Mouse (Mus musculus) activated CD4-positive, CD25-positive, alpha-beta regulatory T cell, adult 4 months (primary cell): ENCODE data around the gene Pex10. TPM values are rescaled to one million over a fixed set of nuclear protein-coding genes. Genes with fewer than 3 reads are reported as not detected.
"Not testable (repeated sequence)": the region's sequence is repeated elsewhere in the genome, so short reads cannot be mapped to it uniquely, and the experiment has no call there.

ENCODE experiments used
- ATAC-seq: one replicate; pipeline ENCODE4 v1.8.0; 2017
- polyA plus RNA-seq, 2 experiments: library from polyadenylated mRNA; unstranded; fragments of 100-300 nt; shearing (Covaris generic); gene quantifications; one replicate each; pipeline ENCODE4 v1.2.1; 2017

The Pex10 gene
- polyA plus RNA-seq, 2 experiments from 2014 or later: 5.6 to 8.6 TPM

DNA sequence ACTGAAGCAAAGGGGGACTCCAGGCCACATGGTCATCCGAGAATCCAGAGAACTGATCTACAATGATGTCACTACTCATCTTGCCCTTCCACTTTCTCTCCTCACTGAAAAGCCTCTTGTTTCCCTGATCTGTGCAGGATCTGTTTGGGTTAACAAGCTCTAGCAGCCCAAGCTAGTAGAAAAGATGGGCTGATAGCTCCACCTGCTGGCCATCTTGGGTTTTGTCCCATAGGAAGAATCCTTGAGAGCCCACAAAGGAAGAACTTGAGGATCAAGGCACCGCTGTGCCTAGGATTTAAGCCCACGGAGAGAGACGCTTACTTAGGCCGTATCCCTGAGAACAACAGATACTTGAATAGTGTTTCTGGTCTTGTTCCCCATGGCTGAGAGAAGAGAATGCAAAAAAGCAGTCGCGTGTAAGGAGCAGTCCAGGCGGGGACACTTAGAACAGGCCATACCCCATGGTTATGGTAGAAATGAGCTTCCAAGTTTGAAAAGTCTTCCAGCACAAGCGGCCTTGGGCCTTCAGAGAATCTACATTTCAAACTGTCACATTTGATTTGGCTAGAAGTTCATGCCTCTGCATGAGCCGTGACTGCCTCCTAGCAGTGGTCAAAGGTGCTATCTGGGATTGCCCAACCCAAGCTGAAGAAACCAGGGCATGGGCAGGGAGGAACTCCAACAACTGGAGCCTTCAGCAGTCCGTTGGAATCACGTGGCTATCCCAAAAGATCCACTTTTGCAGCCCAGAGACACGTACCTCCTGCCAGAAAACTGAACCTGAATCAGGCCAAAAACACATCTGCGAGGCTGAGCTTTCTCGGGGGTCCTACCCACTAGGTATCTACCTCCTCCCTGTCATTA is 614 bp upstream of the Pex10 start:
- ATAC-seq: peak; percentile 33

DNA sequence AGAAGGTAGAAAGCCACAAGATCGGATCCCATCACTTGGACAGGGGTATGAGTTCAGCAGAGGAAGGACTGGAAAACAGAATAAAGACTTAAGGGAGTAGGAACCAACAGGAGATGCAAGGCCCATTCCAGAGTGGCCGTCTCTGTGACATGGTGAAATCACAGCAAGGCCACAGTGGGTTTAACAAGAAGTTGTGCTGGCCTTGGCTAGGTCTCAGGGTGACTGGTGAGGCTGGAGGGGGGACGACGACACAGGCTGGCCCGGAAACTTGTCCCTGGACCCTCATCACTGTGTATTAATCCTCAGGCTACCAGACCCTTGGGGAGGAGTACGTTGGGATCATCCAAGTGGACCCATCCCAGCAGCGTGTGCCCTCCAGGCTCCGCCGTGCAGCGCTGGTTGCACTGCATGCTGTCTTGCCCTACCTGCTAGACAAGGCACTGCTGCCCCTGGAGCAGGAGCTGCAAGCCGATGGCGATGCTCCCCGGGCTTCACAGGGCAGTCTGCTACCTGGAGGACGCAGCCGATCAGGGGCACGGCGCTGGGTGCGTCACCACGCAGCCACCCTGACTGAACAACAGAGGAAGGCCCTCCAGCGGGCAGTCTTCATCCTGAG is 1.6 kb downstream of the Pex10 start:
- no peak for ATAC-seq

DNA sequence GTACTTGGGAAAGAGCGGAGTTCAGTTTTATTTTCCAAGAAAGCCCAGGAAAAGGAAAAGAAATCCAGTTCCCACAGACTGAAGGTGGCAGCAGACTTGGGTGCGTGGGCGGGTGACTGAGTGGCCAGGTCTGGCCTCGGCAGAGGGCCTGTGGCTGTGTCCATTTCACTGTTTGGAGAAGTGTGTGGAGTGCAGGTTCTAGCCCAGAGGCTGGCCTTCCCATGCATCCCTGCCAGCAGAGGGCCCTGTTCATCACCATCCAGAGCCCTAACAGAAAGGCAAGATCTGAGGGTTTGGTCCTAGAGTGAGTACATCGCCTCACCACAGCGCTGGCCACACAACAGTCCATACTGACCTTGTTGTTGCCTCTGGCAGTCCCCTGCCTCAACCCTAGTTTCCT is 2.4 kb downstream of the Pex10 start:
- ATAC-seq: no peak

DNA sequence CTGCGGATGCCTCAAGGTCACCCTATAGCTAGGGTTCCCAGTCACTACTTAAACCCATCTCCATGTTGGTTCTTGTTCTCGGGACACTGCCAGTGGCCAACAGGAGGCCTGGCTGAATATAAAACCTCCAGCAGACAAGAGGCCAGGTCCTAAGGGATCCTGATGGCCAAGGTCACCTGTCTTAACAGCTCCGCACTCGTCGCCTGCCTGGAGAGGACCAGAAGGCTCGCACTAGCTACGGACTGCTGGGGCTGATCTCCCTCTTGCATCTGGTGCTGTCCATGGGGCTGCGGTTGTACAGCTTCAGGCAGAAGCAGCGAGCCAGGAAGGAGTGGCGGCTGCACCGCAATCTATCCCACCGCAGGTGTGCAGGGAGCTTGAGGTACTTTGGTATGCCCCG is 3.4 kb downstream of the Pex10 start:
- no peak for ATAC-seq

DNA sequence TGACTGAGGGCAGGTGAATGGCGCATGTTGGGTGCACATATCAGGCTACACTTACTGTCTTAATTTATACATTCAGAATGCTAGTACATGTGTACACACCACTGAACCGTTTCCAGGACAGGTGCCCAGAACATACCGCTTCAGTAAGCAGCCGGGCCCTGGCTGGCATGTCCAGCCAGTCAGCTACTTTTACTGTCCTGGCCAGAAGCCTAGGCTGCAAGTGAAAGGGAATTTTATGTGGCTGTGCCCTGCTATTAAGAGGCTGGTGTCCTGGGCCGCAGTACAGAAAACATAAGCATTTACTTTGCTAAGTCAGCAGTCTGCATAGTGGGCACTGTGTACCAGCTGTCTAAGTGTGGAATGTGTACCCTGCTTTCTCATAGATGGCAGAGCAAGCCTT is 4.1 kb downstream of the Pex10 start:
- no peak for ATAC-seq

DNA sequence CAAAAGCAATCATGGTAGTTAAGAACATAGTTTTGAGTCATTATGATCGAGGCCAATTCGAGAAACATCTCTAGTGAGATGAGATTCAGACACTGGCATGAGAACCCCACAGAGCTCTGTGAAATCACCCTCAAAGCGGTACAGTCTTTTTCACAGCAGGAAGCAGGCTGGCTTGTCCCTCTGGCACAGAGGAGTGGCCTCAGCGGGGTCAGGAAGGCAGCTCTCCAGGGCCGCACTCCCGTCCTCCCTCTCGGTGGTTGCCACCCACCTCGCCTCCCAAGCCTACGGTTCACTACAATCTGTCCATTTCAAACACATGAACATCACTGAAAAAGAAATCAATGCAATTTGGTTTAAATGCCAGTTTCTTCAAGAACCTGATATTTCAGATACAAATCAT is 7.6 kb downstream of the Pex10 start:
- no peak for ATAC-seq

DNA sequence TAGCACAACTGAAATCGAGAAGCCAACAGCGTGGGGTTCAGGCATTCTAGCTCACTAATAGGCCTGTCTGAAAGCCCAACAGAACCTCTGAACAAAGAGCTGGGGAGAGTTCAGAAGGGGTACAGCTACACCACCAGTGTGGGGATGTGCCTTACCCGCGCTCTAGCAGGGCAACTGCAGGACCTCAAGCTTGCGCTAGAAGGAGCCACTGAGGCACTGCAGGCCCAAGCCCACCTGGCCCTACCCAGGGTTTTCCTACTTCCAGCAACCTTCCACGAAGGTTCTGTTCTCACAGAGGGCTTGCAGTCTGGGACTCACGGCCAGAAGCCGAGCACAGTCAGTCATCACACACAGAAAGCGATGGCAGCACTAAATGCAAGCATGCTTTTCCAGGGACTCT is 8.3 kb downstream of the Pex10 start:
- ATAC-seq: no peak

DNA sequence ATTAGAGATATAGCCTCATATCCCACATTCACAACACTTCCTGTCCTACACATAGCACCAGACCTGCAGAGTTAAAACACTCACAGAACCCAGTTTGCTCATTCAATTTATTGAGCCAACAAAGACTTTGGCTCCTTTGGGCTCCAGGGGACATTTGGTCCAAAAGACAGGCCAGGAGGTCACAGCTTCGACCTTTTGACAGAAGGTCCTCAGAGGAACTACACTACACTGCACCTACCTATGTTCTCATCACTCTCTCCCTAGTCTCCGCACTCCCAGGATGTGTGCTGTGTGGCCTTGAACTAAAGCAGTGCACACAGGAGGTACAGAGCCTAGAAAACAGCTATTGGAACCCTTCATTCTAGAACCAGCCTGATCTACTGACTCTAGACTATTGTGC is 9.0 kb downstream of the Pex10 start:
- no peak for ATAC-seq

DNA sequence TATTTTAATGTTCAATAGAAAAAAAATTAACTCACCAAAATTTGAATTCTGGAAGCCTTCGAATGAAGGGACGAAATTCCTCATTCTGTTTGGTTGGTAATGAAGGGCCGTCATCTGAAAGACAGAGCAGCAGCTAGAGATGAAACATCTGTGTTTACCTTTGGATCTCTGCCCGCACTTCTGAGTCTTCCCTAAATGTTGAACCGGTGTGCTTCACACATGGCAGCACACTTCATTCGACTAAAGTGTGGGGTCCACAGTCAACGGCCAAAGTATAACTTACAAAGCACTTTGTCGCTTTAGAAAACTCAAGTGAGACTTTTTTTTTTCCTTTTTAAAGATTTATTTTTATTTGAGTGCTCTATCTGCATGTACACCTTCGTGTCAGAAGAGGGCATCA is 9.9 kb downstream of the Pex10 start:
- no peak for ATAC-seq

DNA sequence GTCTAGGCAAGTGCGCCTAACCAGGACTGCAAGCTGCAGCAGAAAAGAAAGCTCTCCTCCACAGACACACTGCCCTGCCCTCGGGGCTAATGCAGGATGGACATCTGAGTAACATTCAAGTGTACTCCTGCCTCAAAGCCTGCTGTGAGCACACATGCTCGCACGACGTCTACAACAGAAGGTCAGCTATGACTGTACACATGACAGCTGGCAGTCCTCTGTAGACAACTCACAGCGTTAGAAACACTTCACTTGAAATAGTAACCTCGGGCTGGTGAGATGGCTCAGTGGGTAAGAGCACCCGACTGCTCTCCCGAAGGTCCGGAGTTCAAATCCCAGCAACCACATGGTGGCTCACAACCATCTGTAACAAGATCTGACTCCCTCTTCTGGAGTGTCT is 12.0 kb downstream of the Pex10 start:
- ATAC-seq: not testable (repeated sequence)

DNA sequence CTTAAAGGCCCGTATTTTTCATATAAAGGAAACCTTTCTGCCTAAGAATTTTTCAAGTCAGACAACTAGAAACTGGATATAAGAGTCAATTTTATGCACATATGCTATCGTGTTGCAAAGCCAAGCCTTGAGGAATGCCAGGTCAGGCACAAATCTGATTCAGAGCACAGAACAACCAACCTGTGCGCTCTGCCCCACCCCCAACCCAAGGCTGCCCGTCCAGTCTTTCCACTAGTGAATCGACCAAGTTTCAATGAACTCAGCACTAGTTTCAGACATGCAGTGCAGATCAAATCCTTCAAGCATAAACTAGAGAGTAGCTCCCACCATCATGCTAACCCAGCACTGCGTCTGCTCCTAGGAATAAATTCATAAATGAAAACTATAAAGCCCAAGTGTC is 12.8 kb downstream of the Pex10 start:
- no peak for ATAC-seq

DNA sequence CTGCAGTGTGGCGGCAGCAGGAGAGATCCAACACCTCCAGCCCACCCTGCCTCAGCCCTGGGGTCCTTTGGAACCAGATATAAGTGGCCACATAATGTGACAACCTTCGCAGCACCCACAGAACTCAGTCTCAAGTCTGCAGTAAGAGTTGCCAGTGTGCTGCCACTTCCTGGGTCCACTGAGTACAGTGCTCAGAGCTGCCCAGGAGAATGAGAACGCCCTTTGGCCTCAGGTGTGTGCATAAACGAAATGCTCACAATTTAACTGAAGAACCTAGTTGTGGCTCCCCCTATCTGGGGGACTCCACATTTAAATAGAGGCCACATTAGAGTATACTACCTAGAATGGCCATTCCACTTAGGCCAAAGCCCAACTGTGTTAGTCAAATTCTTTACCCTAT is 16.7 kb downstream of the Pex10 start:
- no peak for ATAC-seq

DNA sequence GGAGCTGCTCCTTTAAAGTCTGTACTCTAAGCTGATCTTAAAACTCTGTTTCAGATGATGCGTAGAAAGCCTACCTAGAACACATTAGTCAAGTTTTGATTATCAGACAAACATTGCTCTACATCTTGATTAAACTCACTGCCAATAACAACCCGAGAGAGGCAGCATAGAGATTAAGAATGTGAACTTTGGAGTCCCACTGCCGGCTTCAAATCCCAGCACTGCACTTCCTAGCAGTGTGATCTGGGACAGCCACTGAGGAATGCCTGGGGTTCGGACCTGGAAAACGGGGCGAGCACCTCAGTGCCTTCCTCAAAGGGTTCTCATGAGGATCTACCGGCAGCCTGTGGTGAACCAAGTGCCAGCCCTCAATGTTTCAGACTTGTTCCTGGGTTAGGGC is 17.5 kb downstream of the Pex10 start:
- ATAC-seq: no peak

DNA sequence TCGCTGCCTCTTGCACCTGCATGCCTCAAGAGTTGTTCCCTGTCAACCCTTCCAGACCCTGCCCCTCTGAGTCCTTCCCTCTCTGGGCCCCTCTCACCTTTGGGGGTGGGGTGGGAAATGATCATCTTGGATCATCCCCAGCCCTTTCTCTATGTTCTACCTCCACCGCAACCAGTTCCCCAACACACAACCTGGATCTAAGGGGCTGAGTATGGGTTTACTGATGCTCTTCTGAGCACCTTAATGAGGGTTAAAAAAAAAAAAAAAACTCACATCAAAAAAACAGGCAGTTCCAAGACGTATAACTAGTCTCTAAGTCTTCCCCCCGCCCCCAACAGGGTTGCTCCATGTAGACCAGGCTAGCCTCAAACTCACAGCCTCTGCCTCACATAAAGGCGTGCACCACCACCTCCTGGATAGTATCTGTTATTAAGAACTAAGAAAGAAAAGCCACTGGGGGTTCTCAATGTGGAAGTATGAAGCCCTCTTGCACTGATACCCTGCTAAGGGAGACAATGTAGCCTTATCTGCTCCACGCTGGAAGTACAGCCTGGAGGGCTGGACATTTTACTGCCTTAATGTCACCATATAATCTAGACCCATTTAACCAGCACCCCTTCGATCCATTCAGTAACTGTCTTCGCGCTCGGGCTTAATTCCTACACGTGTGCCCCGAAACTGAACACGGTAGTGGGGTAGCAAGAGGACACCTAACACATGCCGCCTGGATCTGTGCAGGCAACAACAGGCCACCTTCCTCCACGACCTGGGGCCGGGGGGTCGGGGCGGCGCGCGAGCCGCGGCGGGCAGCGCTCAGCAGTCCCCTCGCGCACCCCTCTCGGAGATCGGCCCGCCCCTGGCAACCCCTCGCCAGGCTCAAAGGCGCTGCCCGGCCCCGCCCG is 18.6 kb downstream of the Pex10 start:
- no peak for ATAC-seq

DNA sequence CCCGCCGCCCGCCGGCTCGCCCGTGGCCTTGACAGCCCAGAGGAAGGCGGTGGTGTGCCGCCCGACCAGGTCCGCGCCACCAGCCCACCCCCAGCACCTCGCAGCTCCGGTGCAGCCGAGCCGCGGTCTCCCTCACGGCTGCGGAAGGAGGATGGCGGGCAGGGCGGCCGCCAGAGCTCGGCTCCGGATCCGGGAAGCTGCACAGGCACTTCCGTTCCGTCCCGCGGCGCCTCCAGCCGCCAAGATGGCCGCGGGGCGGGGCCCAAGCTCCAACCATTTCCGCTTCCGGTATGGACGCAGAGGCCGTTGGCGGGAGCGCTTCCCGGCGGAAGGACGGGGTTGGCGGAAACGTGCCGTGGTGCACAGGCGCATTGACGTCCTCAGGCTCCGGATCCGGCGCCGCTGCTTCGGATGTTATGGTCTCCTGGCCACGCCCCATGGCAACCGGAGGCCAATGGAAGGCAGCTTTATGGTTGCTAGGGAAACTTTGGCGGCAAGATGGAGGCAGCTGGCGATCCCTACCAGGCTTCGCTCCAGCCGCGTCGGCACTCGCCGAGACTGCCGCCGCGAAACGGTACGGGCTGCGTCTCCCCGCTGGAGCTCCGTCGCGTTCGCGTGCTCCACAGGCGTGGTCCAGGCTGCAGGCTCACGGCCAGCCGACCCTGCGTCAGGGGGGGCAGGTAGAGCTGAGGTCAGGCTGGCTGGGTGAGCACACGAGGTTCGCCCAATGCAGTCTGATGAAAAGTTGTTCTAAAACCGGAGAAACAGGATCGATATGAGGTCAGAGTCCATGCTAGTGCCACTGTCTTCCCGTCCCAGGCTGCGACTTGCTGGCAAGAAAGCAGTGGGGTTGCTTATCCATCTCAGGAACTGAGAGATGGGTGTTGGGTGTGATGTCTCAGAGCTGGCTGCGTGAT is 19.6 kb downstream of the Pex10 start, which contains the start of the genes Rer1 and Morn1:
Rer1 (minus strand) TSS at position 275 of the 917 bp plus-strand sequence.
Morn1 (plus strand) TSS at position 470 of the 917 bp plus-strand sequence.
- peak; percentile 95 for ATAC-seq

DNA sequence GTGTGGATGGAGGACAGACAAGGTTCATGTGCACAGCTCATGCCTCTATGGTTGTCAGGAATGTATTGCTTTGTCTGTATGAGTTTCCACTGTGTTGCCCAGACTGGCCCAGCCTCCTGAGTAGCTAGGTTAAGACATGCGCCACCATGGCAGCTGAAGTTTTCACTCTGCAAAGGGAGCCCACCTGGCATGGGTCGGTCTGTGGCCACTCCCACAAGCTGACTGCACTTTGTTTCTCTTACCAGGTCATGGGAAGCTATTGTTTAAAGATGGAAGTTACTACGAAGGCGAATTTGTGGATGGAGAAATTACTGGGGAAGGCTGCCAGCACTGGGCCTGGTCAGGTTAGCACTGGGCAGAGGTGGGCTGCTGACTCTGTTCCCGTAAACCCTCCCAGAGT is 22.4 kb downstream of the Pex10 start:
- ATAC-seq: no peak

DNA sequence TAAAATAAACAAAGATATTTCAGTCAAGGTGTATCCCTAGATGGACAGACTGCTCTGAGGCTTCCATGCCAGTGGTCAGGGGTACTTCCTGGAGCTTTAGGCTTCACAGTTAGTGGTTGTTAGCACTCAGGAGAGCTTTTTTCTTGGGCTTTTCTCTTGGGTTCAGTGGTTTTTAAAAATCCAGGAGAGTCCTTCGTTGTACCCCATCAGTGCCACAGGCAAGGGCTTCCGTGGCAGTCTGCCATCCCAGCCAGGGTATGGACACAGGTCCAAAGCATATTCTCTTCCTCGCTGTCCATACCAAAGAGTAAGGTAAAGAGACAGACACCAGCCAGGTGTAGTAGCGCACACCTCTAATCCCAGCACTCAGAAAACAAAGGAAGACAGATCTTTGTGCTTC is 23.3 kb downstream of the Pex10 start:
- ATAC-seq: no peak

DNA sequence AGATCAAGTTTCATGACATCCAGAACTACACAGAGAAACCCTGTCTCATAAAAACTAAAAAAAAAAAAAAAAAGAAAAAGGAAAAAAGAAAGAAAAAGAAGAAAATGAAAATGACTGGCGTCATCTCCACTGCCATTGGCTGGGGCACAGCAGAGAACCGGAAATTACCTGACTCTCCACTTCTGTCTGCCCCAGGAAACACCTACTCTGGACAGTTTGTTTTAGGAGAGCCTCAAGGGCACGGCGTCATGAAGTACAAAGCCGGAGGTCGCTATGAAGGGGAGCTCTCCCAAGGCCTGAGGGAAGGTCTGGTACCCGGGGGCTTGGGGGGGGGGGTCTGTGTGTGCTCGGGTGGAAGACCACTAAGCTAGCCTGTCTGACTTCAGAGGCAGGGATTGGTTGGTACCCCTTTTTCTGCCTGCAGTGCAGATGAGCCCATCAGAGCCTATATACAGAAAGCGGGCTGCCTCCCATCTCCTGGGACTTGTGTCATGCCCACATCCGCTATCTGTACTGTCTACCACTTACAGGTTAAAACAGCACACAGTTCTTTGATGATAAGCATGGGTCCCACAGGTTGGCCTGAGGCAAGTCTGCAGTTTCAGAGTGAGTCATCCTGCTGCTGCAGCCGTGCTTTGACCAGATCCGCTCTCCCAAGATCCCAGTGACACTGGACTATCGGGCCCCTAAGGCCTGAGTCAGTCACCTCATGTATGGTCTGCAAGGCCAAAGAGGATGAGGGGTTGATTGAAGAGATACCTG is 24.1 kb downstream of the Pex10 start:
- no peak for ATAC-seq

DNA sequence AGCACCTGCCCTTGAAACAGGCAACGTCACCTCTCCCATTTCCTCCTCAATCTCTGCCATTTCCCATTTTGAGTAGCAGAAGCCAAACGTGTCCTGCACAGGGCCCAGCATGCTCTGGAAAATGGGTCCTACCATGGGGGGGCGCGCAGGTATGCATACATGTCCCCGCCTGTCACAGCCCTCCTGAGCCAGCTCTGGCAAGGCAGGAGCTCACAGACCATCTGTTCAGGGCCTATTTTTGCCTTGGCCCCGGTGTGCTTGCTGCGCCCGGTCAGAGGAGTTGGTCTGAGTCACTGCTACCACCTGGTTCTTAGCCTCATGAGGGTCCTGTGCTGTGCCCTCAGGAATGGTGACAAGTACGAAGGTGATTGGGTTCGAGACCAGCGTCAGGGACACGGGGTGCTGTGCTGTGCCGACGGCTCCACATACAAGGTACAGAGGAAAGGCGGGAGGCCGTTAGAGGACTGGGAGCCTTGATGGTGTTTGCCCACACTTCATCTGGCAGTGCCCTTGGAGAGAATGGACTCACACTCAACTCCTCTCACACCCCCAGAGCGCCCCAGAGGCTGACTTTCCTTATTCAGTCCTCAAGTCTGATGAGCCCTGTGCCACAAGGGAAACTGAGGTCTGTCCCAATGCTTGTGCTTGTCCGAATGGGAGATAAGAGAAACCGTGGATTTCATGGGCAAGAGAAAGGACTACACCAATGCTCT is 26.1 kb downstream of the Pex10 start:
- ATAC-seq: no peak

DNA sequence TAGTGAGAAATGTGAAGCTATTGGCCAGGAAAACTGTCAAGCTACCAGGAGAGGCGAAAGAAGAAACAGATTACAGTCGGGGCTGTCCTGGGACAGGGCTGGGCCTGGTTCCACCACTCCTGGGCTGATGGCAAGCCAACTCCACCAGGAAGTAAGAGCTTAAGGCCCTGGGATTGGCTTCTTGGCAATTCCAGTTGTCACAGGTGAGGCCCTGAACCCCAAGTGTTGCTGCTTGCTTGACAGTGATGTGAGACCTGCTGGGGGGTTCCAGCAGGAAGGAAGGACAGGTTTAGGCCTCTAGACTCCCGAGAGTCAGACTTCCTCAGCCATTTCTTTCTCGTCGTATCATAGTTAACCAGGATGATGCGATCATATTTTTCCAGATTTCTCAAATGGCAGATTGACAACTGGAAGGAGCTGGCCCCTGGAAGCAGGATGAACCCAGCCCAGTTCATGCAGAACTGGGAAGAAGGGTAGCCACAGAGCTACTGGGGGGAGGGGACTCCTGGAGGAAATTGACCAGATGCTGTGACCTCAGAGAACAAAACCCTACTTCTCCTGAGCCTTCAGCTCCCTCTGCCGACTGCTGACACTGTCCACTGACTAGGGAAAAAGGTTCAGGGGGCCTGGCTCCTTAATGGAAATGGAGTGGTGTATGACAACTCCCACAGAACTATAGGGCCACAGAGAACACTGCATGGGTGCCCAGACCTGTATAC is 26.8 kb downstream of the Pex10 start:
- no peak for ATAC-seq
